Mouse (Mus musculus): ENCODE results near the gene Hopx.

- no peak for TF ChIP-seq CTCF (IDR thresholded peaks at IDR 0.05; ENCODE audit: extremely low read depth, insufficient read depth, insufficient read length, insufficient replicate concordance)
- TF ChIP-seq POLR2A (IDR thresholded peaks at IDR 0.05; ENCODE audit: low read depth, low read length) = no peak
These were observed 25.0 kb downstream of the Hopx start for GRCm38 (mm10) chr5:77089901-77090300.

Measured in spleen, adult 2 months (tissue).